Mouse (Mus musculus) ES-Bruce4 (cell line): ENCODE results near the gene Arhgef12.

Source experiments
- CTCF ChIP-seq: IDR thresholded peaks from one replicate; pipeline ENCODE4 v1.8.1; 2011; ENCODE audit warnings: low read depth, low read length
- POLR2A ChIP-seq: IDR thresholded peaks from one replicate; pipeline ENCODE4 v1.8.1; 2011; ENCODE audit warnings: low read length; ENCODE audit not compliant: insufficient read depth

DNA sequence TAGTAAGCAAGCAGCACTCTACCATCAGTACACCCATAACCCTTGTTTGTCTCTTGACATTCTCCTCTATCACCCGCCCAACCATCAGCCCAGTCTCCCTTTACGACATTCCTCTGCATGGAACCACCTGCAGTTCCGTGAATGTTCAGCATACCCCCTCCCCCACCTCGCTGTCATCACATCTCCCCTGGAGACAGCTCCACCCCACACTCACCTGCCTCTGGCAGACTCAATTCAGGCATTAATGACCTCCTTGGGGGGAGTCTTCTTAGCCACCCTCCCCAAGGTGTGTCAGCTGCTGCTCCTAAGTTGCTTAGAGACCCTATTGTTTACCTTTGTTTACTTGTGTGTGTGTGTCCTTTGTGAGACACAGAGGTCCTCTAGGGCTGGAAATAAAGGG, 25.3 kb upstream of the Arhgef12 start:
- no peak for TF ChIP-seq CTCF
- TF ChIP-seq POLR2A = no peak
